Mouse (Mus musculus) neural tube, embryonic 15.5 days (tissue): ENCODE measurements at regions not wholly inside any gene's neighbourhood (a gene's known extent, or its start where the extent isn't known, plus 50 kb on each side); places are given as distances from the start of the nearest gene placed in this dataset.

Source experiments
- ATAC-seq: fragments of 200-750 bp; cut with Nextera tagmentation; 2 replicates; pipeline ENCODE4 v1.8.0; 2017; ENCODE audit warnings: mild to moderate bottlenecking, moderate TSS enrichment, moderate library complexity; ENCODE audit not compliant: low FRiP score
- H3K27ac ChIP-seq: fragments of 300-500 bp; sonication (generic); replicated peaks from 2 replicates; pipeline ENCODE4 v1.5.1; 2015; ENCODE audit warnings: mild to moderate bottlenecking, inconsistent platforms
- H3K27me3 ChIP-seq: fragments of 300-500 bp; sonication (generic); replicated peaks from 2 replicates; pipeline ENCODE4 v1.6.1; 2015; ENCODE audit warnings: inconsistent platforms
- H3K36me3 ChIP-seq: fragments of 300-500 bp; sonication (generic); 2 replicates; pipeline ENCODE4 v1.6.1; 2015; ENCODE audit warnings: inconsistent platforms
- H3K4me1 ChIP-seq: fragments of 300-500 bp; sonication (generic); 2 replicates; pipeline ENCODE4 v1.6.1; 2015; ENCODE audit warnings: inconsistent platforms
- H3K4me2 ChIP-seq: fragments of 300-500 bp; sonication (generic); 2 replicates; pipeline ENCODE4 v1.6.1; 2015; ENCODE audit warnings: inconsistent platforms, mild to moderate bottlenecking, moderate library complexity
- H3K4me3 ChIP-seq: fragments of 300-500 bp; sonication (generic); replicated peaks from 2 replicates; pipeline ENCODE4 v1.5.1; 2015; ENCODE audit warnings: mild to moderate bottlenecking, inconsistent platforms
- H3K9ac ChIP-seq: fragments of 300-500 bp; sonication (generic); replicated peaks from 2 replicates; pipeline ENCODE4 v1.6.1; 2015; ENCODE audit warnings: mild to moderate bottlenecking, inconsistent platforms
- H3K9me3 ChIP-seq: fragments of 300-500 bp; sonication (generic); replicated peaks from 2 replicates; pipeline ENCODE4 v1.6.1; 2016; ENCODE audit warnings: inconsistent platforms
- WGBS: fragments of 180-500 bp; shearing (Covaris S2); methylation state at CpG from one replicate; pipeline ENCODE4 v1.1.7; 2015; ENCODE audit warnings: mixed read lengths; 5-methylcytosine and 5-hydroxymethylcytosine counted together

- no peaks in the 10 kb centered on the region for H3K9me3 ChIP-seq
- H3K27ac ChIP-seq = no peak overlapping the region
- 32% methylated on average over 4 of the region's 4 CpGs for WGBS
- no peaks in the 10 kb centered on the region for H3K36me3 ChIP-seq
- no peak for ATAC-seq
- H3K4me2 ChIP-seq = no peak overlapping the region
- no peak overlapping the region for H3K4me3 ChIP-seq
- no peaks in the 10 kb centered on the region for H3K27me3 ChIP-seq
- no peak overlapping the region for H3K9ac ChIP-seq
- H3K4me1 ChIP-seq = no peaks in the 10 kb centered on the region
Observed at GRCm38 (mm10) chr13:116002391-116002899, 307.0 kb downstream of the Isl1 start.

DNA sequence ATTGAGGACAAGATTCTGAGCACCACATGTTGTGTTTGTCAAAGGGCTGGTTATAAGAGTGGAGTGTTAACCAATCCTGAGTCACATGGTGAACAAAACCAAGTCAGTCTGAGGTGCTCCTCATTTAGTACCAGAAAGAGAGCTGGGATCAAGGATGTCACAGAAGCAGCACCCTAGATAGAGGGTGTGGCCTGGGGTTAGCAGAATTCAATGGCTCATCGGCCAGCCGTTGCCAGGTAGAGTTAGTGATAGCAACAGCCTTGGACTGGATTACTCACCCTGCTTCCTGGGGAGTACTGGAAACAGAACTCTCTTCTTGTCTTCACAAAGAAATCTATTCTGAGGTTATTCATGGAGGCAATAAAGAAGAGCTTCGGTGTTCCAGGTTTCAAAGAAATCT lies 318.9 kb downstream of the Isl1 start:
- Histone ChIP-seq H3K36me3 (no peaks in the 10 kb centered on the region), H3K27me3 (no peaks in the 10 kb centered on the region), H3K27ac (no peak overlapping the region), H3K9ac (no peak overlapping the region), H3K9me3 (no peaks in the 10 kb centered on the region), H3K4me3 (no peak overlapping the region), H3K4me1 (no peaks in the 10 kb centered on the region), H3K4me2 (no peak overlapping the region)
- 67% methylated on average over 3 of the region's 3 CpGs for WGBS
- no peak for ATAC-seq

DNA sequence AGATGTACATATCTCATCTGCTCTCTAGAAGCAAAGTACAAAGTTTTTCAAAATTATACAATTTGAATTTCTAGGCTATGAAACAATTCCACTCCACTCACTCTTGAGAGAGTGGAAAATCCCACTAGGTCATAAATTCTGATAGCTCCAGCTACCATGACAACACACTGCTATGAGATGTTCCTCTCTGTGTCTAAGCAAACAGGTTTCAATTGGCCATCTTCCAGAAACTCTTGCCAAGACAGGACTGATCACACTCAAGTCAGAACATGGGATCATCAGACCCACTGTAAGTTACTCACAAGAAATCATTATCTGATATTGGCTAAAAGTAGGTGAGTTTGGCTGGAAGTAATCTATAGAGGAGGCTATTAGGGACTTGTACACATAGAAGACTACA lies 320.4 kb downstream of the Isl1 start:
- no peaks in the 10 kb centered on the region for H3K4me1 ChIP-seq
- no peaks in the 10 kb centered on the region for H3K36me3 ChIP-seq
- H3K27ac ChIP-seq = no peak overlapping the region
- no peak overlapping the region for H3K9ac ChIP-seq
- no peaks in the 10 kb centered on the region for H3K9me3 ChIP-seq
- ATAC-seq = no peak
- no peaks in the 10 kb centered on the region for H3K27me3 ChIP-seq
- no peak overlapping the region for H3K4me2 ChIP-seq
- no peak overlapping the region for H3K4me3 ChIP-seq

- H3K27me3 ChIP-seq = no peaks in the 10 kb centered on the region
- H3K4me1 ChIP-seq = no peaks in the 10 kb centered on the region
- WGBS = 97% methylated on average over 2 of the region's 2 CpGs
- no peak for ATAC-seq
- H3K27ac ChIP-seq = no peak overlapping the region
- H3K36me3 ChIP-seq = no peaks in the 10 kb centered on the region
- H3K9me3 ChIP-seq = no peaks in the 10 kb centered on the region
- H3K4me3 ChIP-seq = no peak overlapping the region
- no peak overlapping the region for H3K9ac ChIP-seq
- H3K4me2 ChIP-seq = no peak overlapping the region
Observed at GRCm38 (mm10) chr13:115986282-115986681, 323.2 kb downstream of the Isl1 start.

DNA sequence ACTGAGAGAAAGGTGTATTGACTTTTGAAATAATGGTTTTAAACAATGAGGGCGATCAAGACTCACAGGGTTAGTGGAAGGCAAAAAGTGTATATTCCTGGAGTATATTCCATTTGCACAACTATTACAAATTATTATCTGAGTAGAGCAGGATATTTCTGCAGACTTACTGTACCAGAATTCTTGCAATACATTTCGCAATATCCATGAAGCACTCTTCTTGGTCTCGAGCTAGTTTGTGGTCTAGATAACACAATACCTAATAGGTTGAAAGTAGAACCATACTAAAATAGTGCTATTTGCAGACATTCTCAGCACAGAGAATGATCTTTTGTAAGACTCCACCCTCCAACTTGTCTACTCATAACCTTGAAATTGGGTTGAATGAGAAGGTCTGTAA lies 323.8 kb downstream of the Isl1 start:
- Histone ChIP-seq H3K9me3 (no peaks in the 10 kb centered on the region), H3K9ac (no peak overlapping the region), H3K4me1 (no peaks in the 10 kb centered on the region), H3K27me3 (no peaks in the 10 kb centered on the region), H3K27ac (no peak overlapping the region), H3K36me3 (no peaks in the 10 kb centered on the region), H3K4me3 (no peak overlapping the region), H3K4me2 (no peak overlapping the region)
- 96% methylated on average over 3 of the region's 3 CpGs for WGBS
- no peak for ATAC-seq

GRCm38 (mm10) chr13:115977890-115978203 lies 331.6 kb downstream of the Isl1 start:
- Histone ChIP-seq H3K27ac (no peak overlapping the region), H3K9me3 (no peaks in the 10 kb centered on the region), H3K9ac (no peak overlapping the region), H3K4me2 (no peak overlapping the region), H3K4me1 (no peaks in the 10 kb centered on the region), H3K4me3 (no peak overlapping the region), H3K27me3 (no peaks in the 10 kb centered on the region), H3K36me3 (no peaks in the 10 kb centered on the region)
- no peak for ATAC-seq
- WGBS = 38% methylated on average over 3 of the region's 3 CpGs

GRCm38 (mm10) chr13:115977118-115977889 lies 332.2 kb downstream of the Isl1 start:
- no peak overlapping the region for H3K4me2 ChIP-seq
- no peak overlapping the region for H3K9ac ChIP-seq
- H3K4me1 ChIP-seq = no peaks in the 10 kb centered on the region
- 41% methylated on average over 7 of the region's 7 CpGs for WGBS
- no peaks in the 10 kb centered on the region for H3K27me3 ChIP-seq
- no peak overlapping the region for H3K4me3 ChIP-seq
- H3K36me3 ChIP-seq = no peaks in the 10 kb centered on the region
- H3K9me3 ChIP-seq = no peaks in the 10 kb centered on the region
- ATAC-seq = no peak
- no peak overlapping the region for H3K27ac ChIP-seq
